Mouse (Mus musculus): ENCODE data around the gene Gm21988. TPM values are rescaled to one million over a fixed set of nuclear protein-coding genes. Genes with fewer than 3 reads are reported as not detected.

The Gm21988 gene
- polyA plus RNA-seq (2012; rRNA removed) = 12.2 and 12.8 TPM in 2 replicates

DNA sequence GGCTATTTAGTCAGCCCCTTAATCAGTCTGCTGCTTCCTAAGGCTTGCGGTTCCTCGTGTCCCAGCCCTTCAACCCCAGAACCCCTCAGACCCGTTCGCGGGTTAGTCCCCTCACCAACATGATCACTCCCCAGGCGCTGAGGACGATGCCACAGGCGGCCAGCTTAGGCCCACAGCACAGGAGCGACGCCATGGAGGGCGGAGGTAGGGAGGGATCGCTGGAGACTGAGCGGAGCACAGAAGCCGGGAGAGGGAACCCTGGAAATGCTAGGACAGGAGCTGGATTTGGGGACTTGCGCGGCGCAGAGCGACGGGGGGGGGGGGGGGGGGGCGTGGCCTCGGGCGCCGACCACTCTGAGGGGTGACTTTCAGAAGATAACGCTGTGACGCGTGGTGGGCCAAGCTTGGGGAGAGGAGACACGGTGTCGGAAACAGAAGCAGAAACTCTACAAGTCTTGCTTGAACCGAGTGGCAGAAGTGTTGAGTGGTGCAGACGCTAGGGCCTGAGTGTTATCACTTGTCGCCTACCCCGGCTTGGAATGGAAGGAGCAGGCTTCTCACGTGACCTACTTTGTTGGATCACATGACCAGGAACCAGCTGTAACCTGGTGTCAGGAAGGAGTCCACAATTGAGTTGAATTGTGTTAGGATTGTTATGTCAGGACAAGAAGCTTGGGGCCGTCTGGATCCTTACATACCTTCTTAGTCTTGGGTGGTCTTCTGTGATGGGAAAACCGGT, at the start of gene Gm21988, which contains the start of gene Rnasek:
TSS of gene Gm21988 (minus strand) at position 290 of the 739 bp plus-strand sequence.
TSS of gene Rnasek (minus strand) at position 302 of the 739 bp plus-strand sequence.

DNA sequence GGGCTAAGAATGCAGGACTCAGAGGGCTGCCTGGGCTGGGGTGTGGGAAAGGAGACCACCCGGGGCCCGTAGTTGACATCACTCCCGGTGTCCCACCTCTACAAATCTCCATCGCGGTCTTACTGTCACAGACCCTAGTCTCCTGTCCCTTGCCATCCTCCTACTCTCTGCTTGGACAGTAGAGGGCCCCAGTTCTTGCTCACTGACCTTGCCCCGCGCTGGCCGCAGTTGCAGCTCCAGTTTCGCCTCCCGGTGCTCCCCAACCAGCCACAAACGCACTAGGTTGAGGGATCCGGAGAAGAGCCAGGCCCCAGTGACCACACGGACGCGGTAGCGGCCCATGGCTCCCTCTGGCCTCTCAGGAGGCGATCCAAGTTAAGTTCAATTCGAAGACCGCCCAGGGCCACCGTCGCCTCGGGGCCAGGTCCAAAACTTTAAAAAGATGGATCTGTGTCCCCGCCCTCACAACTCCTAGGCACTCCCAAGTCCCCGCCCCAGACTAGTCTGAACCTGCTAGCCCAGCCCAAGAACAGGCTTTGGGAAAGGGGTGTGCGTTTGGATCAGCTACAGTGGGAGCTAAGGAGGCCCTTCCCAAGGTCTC, 15.4 kb upstream of the Gm21988 start, which contains the start of gene Alox12:
TSS of gene Alox12 (minus strand) at position 423 of the 601 bp plus-strand sequence.

GRCm38 (mm10) chr11:70237457-70238167, 2.0 kb downstream of the Gm21988 start, which contains the start of gene 0610010K14Rik:
TSS of gene 0610010K14Rik (minus strand) at chr11:70237914.

DNA sequence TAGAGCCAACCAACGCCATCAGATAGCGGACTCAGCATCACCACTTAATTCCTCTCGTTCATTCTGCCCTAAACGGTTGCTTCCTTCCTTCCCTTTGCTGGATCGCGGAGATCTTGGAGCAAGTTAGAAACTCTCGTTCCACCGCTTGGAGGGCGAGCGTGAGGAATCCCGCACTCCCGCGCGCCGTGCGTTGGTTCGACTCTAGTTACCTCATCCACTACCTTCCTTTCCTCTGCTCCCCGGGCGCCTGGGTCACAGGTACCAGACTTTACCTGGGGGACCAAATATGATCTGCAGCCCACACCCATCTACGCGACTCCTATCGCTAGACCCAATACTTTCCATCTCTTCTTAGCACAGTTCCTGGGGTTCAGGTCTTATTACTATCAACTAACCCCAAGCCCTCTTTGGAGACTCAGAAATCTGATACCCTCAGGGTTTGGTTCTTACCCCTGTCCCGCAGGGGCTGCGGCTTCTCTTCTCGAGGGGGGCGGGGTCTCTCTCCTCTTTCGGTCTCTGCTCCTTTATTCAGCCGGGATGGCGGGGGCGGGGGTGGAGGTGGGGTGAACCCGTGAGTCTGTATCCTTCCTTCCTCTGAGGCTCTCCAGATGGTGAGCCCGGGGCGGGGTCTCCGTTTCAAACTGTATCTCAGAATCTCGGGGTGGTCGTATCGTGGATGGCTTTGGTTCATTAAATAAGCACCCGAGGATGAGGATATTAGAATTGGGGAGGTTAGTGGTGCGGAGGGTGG, 10.2 kb downstream of the Gm21988 start, which contains the start of gene Bcl6b:
TSS of gene Bcl6b (minus strand) at position 539 of the 751 bp plus-strand sequence.

GRCm38 (mm10) chr11:70220731-70221602, 18.7 kb downstream of the Gm21988 start, which contains the start of gene Slc16a13:
TSS of gene Slc16a13 (minus strand) at chr11:70221064.

DNA sequence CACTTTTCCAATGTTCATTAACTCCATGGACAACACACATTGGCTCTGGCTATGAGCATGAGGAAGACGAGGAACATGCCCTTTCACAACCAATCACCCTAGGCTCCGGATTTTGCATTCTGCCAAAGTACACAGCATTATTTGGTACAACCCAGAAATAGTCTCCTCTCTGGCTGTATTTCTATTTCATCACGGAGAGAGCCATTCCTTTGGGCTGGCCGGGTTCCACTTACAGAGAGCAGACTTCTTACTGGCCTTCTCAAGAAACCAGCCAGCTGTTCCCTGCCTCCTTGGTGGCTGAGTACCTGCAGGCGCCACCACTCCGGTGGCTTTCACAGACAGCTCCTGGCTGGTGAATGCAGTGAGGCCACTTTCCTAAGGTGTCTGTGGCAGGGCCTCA, 27.2 kb downstream of the Gm21988 start, which contains the start of gene Slc16a11:
TSS of gene Slc16a11 (plus strand) at position 330 of the 400 bp plus-strand sequence.

Other genes starting within 250 kb of the Gm21988 start
- gene Gabarap, start 248.7 kb downstream of the Gm21988 start, polyA plus RNA-seq (2012; rRNA removed) = 412 and 425 TPM in 2 replicates
- gene Phf23, start 244.1 kb downstream of the Gm21988 start, polyA plus RNA-seq (2012; rRNA removed) = 41.8 and 47.6 TPM in 2 replicates
- 26.9 and 34.5 TPM in 2 replicates for gene Dvl2, start 239.2 kb downstream of the Gm21988 start, polyA plus RNA-seq (2012; rRNA removed)
- gene Acadvl, start 224.4 kb downstream of the Gm21988 start, polyA plus RNA-seq (2012; rRNA removed) = 46.1 and 54.7 TPM in 2 replicates
- 242 and 275 TPM in 2 replicates for gene Dlg4, start 222.9 kb downstream of the Gm21988 start, polyA plus RNA-seq (2012; rRNA removed)
- gene Asgr1, start 185.7 kb downstream of the Gm21988 start, polyA plus RNA-seq (2012; rRNA removed) = 3.4 and 3.5 TPM in 2 replicates
- gene Asgr2, start 147.2 kb downstream of the Gm21988 start, polyA plus RNA-seq (2012; rRNA removed) = 0.28 and 0.35 TPM in 2 replicates
- 0.74 and 0.91 TPM in 2 replicates for gene Mgl2, start 109.5 kb downstream of the Gm21988 start, polyA plus RNA-seq (2012; rRNA removed)
- 0.93 and 1.1 TPM in 2 replicates for gene Clec10a, start 83.6 kb downstream of the Gm21988 start, polyA plus RNA-seq (2012; rRNA removed)
- gene Slc16a11, start 27.1 kb downstream of the Gm21988 start, polyA plus RNA-seq (2012; rRNA removed) = 16.9 and 18.9 TPM in 2 replicates
- gene Slc16a13, start 18.8 kb downstream of the Gm21988 start, polyA plus RNA-seq (2012; rRNA removed) = 10.1 and 12.7 TPM in 2 replicates
- gene Bcl6b, start 10.0 kb downstream of the Gm21988 start, polyA plus RNA-seq (2012; rRNA removed) = 5.1 and 5.5 TPM in 2 replicates
- gene 0610010K14Rik, start 1.9 kb downstream of the Gm21988 start, polyA plus RNA-seq (2012; rRNA removed) = 150 and 160 TPM in 2 replicates
- 122 and 145 TPM in 2 replicates for gene Rnasek, start within 50 bp of the Gm21988 start, polyA plus RNA-seq (2012; rRNA removed)
- gene Alox12, start 15.5 kb upstream of the Gm21988 start, polyA plus RNA-seq (2012; rRNA removed) = 0.45 and 0.60 TPM in 2 replicates
- gene Alox12e, start 82.8 kb upstream of the Gm21988 start, polyA plus RNA-seq (2012; rRNA removed) = 0.03 TPM in 1 of 2 replicates, not detected in the other
- gene Alox15, start 112.2 kb upstream of the Gm21988 start, polyA plus RNA-seq (2012; rRNA removed) = 0.12 and 0.45 TPM in 2 replicates
- gene Pelp1, start 170.2 kb upstream of the Gm21988 start, polyA plus RNA-seq (2012; rRNA removed) = 22.4 and 26.1 TPM in 2 replicates
- 64.3 and 77.9 TPM in 2 replicates for gene Arrb2, start 192.8 kb upstream of the Gm21988 start, polyA plus RNA-seq (2012; rRNA removed)
- gene Med11, start 212.1 kb upstream of the Gm21988 start, polyA plus RNA-seq (2012; rRNA removed) = 29.5 and 33.2 TPM in 2 replicates
- 1.4 and 1.6 TPM in 2 replicates for gene Zmynd15, start 219.6 kb upstream of the Gm21988 start, polyA plus RNA-seq (2012; rRNA removed)
- gene Cxcl16, start 220.2 kb upstream of the Gm21988 start, polyA plus RNA-seq (2012; rRNA removed) = 2.1 and 4.0 TPM in 2 replicates